Mouse (Mus musculus): ENCODE measurements around the gene Fam110c.

Gene Fam110c

DNA sequence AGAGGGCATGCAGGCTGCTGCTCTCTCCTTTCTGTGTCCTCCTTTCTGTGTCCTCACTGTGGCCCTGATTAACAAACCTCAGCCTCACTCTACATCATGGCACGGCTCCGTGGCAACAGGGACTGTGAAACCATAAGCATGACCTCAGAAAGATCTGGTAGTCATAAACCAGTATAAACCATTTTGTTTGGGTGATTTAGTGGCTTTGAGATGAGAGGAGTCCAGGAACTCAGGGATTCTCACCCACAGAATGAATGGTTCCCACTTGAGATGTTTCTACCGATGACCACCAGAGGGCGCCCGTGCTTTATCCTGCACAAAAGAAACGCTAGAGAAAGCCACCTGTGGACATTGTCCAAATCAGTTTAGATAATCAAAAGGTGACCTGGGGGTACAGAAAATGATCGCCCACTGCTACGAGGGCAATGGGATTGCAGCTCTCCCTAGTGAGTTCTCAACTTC lies 42.4 kb downstream of the Fam110c start:
- no peak for DNase-seq (ENCODE audit: low read depth)

DNA sequence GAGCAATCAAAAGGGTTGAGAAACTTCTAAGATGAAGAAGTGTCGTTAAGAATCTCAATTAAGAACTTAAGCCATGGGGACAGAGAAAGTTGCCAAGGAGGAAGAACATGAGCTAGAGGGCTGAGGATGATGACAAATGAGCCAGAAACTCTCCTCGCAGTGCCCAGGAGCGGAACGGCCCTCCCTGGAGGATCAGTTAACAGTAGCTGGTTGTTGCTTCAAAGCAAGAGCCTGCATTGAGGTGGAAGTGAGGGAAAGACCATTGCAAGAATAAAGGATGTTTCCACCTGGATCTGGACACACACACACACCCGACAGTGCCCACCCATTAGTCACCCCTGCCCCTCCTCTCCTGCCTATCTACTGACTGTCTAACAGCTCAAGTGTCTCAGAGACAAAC lies 46.9 kb downstream of the Fam110c start:
- DNase-seq (ENCODE audit: low read depth) = no peak

- DNase-seq (ENCODE audit: low read depth) = no peak
Measured at GRCm38 (mm10) chr12:31122892-31123622, 49.4 kb downstream of the Fam110c start.

DNA sequence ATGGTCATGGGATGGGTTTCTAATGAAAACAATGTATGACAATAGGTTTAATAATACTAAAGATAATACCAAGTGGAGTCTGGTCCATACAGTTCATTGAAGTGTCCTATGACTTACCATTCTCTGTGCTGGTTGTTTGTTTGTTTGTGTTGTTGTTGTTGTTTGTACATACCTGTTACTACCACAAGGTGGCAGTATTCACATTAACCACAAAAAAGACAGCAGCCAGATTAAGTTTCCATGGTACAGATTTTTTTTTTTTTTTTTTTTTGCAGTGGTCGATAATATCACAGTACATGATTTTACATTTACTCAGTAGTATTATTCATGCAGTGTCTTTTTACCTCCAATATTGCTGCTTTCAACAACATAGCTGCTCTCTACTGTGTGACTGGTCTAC lies 52.4 kb downstream of the Fam110c start:
- no peak for DNase-seq (ENCODE audit: low read depth)

- DNase-seq (ENCODE audit: low read depth) = no peak
Measured at GRCm38 (mm10) chr12:31129548-31129947, 55.9 kb downstream of the Fam110c start.

All from fibroblast of lung, adult 2 months (primary cell).